Mouse (Mus musculus) liver, embryonic 14.5 days (tissue): ENCODE measurements around the gene Abt1. TPM values are rescaled to one million over a fixed set of nuclear protein-coding genes. Genes with fewer than 3 reads are reported as not detected.

ENCODE experiments used
- ATAC-seq: fragments of 200-750 bp; cut with Nextera tagmentation; 2 replicates; pipeline ENCODE4 v1.8.0; 2017; ENCODE audit warnings: moderate number of reproducible peaks, mild to moderate bottlenecking, moderate library complexity; ENCODE audit not compliant: insufficient read depth
- DNase-seq, 3 experiments: peaks; one replicate each; pipeline ENCODE4 v3.0.0-alpha.2; 2012 to 2013; ENCODE audit warnings: low read depth in 3 of 3, low spot score in 3 of 3
- H3K27ac ChIP-seq: fragments of 300-500 bp; sonication (generic); 2 replicates; pipeline ENCODE4 v1.5.1; 2014; ENCODE audit warnings: moderate library complexity, mild to moderate bottlenecking, control low read depth, inconsistent platforms
- H3K27me3 ChIP-seq: fragments of 300-500 bp; sonication (generic); 2 replicates; pipeline ENCODE4 v1.6.1; 2014; ENCODE audit warnings: mild to moderate bottlenecking, low read length, moderate library complexity; ENCODE audit not compliant: control insufficient read depth, insufficient read depth
- H3K36me3 ChIP-seq: fragments of 300-500 bp; sonication (generic); replicated peaks from 2 replicates; pipeline ENCODE4 v1.6.1; 2014; ENCODE audit warnings: low read depth; ENCODE audit not compliant: control insufficient read depth, insufficient read depth
- H3K4me1 ChIP-seq, 2 experiments: fragments of 200-500 bp in 1 of 2; fragments of 300-500 bp in 1 of 2; sonication (generic) in 1 of 2; replicated peaks; 2 replicates each; pipeline ENCODE4 v1.6.1; 2012 to 2014; ENCODE audit warnings: antibody characterized with exemption in 1 of 2, inconsistent platforms in 1 of 2, low read length in 1 of 2; ENCODE audit not compliant: control insufficient read depth in 2 of 2, insufficient read depth in 2 of 2
- H3K4me2 ChIP-seq: fragments of 300-500 bp; sonication (generic); 2 replicates; pipeline ENCODE4 v1.6.1; 2014; ENCODE audit warnings: low read depth, mild to moderate bottlenecking, control low read depth, moderate library complexity
- H3K4me3 ChIP-seq, 2 experiments: fragments of 200-500 bp in 1 of 2; fragments of 300-500 bp in 1 of 2; sonication (generic) in 1 of 2; 2 replicates each; pipeline ENCODE4 v1.5.1; 2012 to 2014; ENCODE audit warnings: low read depth in 2 of 2, low read length in 2 of 2, mild to moderate bottlenecking in 2 of 2, control low read depth in 1 of 2, inconsistent platforms in 1 of 2, moderate library complexity in 1 of 2; ENCODE audit not compliant: insufficient read depth in 1 of 2
- H3K9ac ChIP-seq: fragments of 300-500 bp; sonication (generic); replicated peaks from 2 replicates; pipeline ENCODE4 v1.6.1; 2014; ENCODE audit warnings: mild to moderate bottlenecking, control low read depth, moderate library complexity
- H3K9me3 ChIP-seq: fragments of 300-500 bp; sonication (generic); 2 replicates; pipeline ENCODE4 v1.6.1; 2016; ENCODE audit warnings: low read length, mixed read lengths; ENCODE audit not compliant: control insufficient read depth
- CTCF ChIP-seq: IDR thresholded peaks from 2 replicates; pipeline ENCODE4 v1.5.1; 2016; ENCODE audit warnings: antibody characterized with exemption, low read depth, control low read depth
- EP300 ChIP-seq: IDR thresholded peaks from 2 replicates; pipeline ENCODE4 v1.6.1; 2016; ENCODE audit warnings: antibody characterized with exemption, low read depth
- WGBS: fragments of 180-500 bp; shearing (Covaris S2); extraction: QIAGEN DNeasy Blood & Tissue Kit; methylation state at CpG from one replicate; pipeline ENCODE4 v1.1.7; 2014; ENCODE audit not compliant: insufficient replicate concordance; 5-methylcytosine and 5-hydroxymethylcytosine counted together
- polyA plus RNA-seq, 2 experiments: library from polyadenylated mRNA; depleted of rRNA in 1 of 2; stranded (reverse) in 1 of 2; unstranded in 1 of 2; fragments of >200 nt; fragmentation: Nextera tagmentation in 1 of 2; extraction: Ambion mirVana in 1 of 2; gene quantifications; 2 replicates each; pipeline versions ENCODE4 v1.2.1 to v1.2.3; 2012 to 2014

Abt1 gene
- polyA plus RNA-seq, 2 experiments, result 4.0 to 5.2 TPM

DNA sequence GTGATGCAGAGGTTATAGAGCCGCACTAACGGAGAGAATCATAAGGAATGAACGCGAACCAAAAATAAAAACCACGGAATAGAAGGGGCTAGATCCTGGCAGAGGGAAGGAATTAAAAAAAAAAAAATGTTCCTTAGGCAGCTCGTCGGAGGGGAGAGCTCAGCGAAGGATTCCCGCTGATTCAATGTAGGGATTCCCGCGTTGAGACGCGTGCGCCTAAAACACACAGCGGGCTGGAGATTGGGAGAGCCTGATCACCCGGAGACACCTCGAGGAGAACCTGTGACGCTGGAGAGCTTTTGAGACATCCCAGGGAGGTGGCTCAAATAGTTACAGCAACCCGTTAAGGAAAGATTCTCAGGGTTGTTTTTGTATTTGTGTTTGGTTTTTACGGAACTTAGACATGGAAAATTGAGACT lies 11.4 kb downstream of the Abt1 start:
- DNase-seq (no peak), ATAC-seq (peak; percentile 47)

DNA sequence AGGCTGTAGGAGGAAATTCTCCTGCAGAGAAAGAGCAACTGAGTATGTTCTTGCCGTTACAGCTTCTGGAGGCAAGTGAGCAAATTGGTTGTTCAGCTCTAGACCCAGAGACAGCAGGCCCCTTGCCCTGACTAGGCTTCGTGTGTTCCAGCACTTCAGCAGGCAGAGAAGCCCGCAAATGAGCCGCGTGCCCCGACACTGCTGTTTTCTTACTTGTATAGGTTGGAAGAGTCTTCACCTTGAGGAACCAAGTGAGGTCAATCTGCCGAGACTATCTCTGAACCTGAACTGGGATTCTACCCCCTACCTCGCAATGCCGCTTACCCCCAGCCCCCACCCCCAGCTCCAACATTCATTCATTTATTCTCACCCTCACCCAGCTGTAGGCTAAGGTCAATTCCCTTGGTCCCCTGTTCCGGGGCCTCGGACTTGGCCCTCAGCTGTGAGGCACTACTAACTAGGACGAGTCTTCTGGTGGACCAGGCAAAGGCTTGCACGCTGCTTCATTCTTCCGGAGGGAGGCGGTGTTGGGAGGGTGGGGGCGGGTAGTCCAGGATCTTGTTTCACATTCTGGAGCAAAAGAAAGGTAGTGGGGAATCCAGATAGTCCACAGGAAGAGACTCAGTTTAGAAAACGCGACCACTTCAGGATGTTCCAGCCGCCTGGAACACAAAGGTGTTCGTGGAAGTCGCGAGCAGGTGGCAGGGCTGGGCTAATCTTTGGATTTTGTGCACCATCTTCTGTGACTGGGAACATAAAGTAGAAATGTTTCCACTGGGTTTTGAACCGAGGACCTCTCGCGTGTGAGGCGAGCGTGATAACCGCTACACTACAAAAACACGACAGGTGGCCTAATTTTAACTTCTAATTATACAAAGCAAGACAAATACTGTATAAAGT lies 12.1 kb downstream of the Abt1 start:
- no peaks in the 10 kb centered on the region for H3K36me3 ChIP-seq
- H3K9ac ChIP-seq, result peak overlapping the region; percentile 60
- DNase-seq, result peak; percentile 60 to 74 (median 73)
- H3K27ac ChIP-seq, result no peak overlapping the region
- H3K9me3 ChIP-seq, result no peaks in the 10 kb centered on the region
- peak; percentile 54 for ATAC-seq
- peak overlapping the region; percentile 85 for H3K4me2 ChIP-seq
- WGBS, result 5% methylated on average over 29 of the region's 29 CpGs
- peaks cover 0 to 7% of the 10 kb centered on the region in 2 experiments; a peak in 3 of 4 replicates for H3K4me1 ChIP-seq
- TF ChIP-seq EP300, result no peak
- TF ChIP-seq CTCF, result peak; percentile 37
- peak overlapping the region; percentile 54 to 57 for H3K4me3 ChIP-seq
- no peaks in the 10 kb centered on the region for H3K27me3 ChIP-seq

More for the DNA sequence above, 11.4 kb downstream of the Abt1 start:
- no peaks in the 10 kb centered on the region for H3K27me3 ChIP-seq
- no peaks in the 10 kb centered on the region for H3K36me3 ChIP-seq
- under 1% methylated on average over 20 of the region's 20 CpGs for WGBS
- H3K4me2 ChIP-seq, result peak overlapping the region; percentile 85
- no peaks in the 10 kb centered on the region for H3K9me3 ChIP-seq
- peak overlapping the region; percentile 54 to 57 for H3K4me3 ChIP-seq
- no peak for TF ChIP-seq CTCF
- TF ChIP-seq EP300, result no peak
- peak overlapping the region; percentile 60 for H3K9ac ChIP-seq
- H3K27ac ChIP-seq, result no peak overlapping the region
- peaks cover 0 to 7% of the 10 kb centered on the region in 2 experiments; a peak in 3 of 4 replicates for H3K4me1 ChIP-seq

DNA sequence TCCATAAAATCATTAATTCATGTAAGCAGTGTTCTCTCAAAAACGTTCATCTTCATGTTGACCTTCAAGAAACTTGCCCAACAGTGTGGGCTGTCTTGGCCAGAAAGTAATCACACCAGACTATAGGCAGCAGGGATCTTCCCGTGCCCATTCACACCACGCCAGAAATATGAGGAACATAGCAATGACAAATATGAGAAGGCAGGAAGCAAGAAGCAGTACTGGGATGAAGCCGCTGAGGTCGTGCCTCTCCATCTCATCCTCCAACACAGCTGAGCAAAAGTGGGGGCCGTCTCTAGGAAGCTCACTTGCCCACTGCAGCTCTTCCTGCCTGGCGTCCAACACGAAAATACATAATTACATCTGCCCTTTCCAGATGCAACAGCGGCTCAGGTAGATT lies 13.0 kb downstream of the Abt1 start:
- WGBS, result 53% methylated on average over 9 of the region's 9 CpGs
- no peak for TF ChIP-seq EP300
- TF ChIP-seq CTCF, result no peak
- DNase-seq, result no peak
- no peak overlapping the region for H3K9ac ChIP-seq
- no peaks in the 10 kb centered on the region for H3K9me3 ChIP-seq
- H3K4me1 ChIP-seq, result peaks cover 0 to 7% of the 10 kb centered on the region in 2 experiments; a peak in 3 of 4 replicates
- no peak for ATAC-seq
- no peak overlapping the region for H3K27ac ChIP-seq
- no peak overlapping the region for H3K4me3 ChIP-seq
- H3K4me2 ChIP-seq, result no peak overlapping the region
- H3K36me3 ChIP-seq, result no peaks in the 10 kb centered on the region
- no peaks in the 10 kb centered on the region for H3K27me3 ChIP-seq

DNA sequence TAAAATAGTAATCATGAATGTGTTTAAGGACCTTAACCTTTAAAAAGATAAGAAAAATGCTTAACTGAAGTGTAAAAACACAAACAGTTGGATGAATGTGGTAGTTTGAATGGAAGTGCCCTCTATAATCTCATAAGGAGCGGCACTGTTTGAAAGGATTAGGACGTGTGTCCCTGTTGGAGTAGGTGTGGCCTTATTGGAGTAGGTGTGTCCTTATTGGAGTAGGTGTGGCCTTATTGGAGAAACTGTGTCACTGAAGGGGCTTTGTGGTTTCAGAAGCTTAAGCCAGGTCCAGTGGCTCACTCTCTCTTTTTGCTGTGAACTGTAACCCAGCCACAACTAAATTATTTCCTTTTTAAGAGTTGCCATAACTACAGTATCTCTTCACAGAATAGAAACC lies 21.0 kb downstream of the Abt1 start:
- no peak for ATAC-seq
- peak in 2 of 3 experiments; percentile 53 to 61 for DNase-seq
- H3K27ac ChIP-seq, result no peak overlapping the region
- no peaks in the 10 kb centered on the region; the same call in 1 of the 2 replicates for H3K27me3 ChIP-seq
- H3K36me3 ChIP-seq, result no peaks in the 10 kb centered on the region
- H3K9me3 ChIP-seq, result no peaks in the 10 kb centered on the region
- TF ChIP-seq CTCF, result no peak
- no peak for TF ChIP-seq EP300
- WGBS, result 4% methylated on average over 2 of the region's 2 CpGs
- peaks cover 3 to 5% of the 10 kb centered on the region in 2 experiments for H3K4me1 ChIP-seq
- no peak overlapping the region for H3K9ac ChIP-seq
- peak overlapping the region; percentile 61 for H3K4me2 ChIP-seq
- peak overlapping the region in 1 of 2 experiments; percentile 54; a peak in 2 of 4 replicates for H3K4me3 ChIP-seq
